Mouse (Mus musculus) midbrain, embryonic 13.5 days (tissue): Measurements from ENCODE around the gene Gpatch2l. TPM values are rescaled to one million over a fixed set of nuclear protein-coding genes. Genes with fewer than 3 reads are reported as not detected.

Source experiments
- ATAC-seq: fragments of 200-750 bp; cut with Nextera tagmentation; 2 replicates; pipeline ENCODE4 v1.8.0; 2017; ENCODE audit warnings: mild to moderate bottlenecking, moderate TSS enrichment, moderate library complexity
- H3K27ac ChIP-seq: fragments of 300-500 bp; sonication (generic); 2 replicates; pipeline ENCODE4 v1.5.1; 2015; ENCODE audit warnings: inconsistent platforms, mild to moderate bottlenecking, moderate library complexity
- H3K27me3 ChIP-seq: fragments of 300-500 bp; sonication (generic); 2 replicates; pipeline ENCODE4 v1.6.1; 2015; ENCODE audit warnings: mild to moderate bottlenecking, inconsistent platforms
- H3K36me3 ChIP-seq: fragments of 300-500 bp; sonication (generic); 2 replicates; pipeline ENCODE4 v1.6.1; 2015; ENCODE audit warnings: mild to moderate bottlenecking, inconsistent platforms
- H3K4me1 ChIP-seq: fragments of 300-500 bp; sonication (generic); replicated peaks from 2 replicates; pipeline ENCODE4 v1.6.1; 2015; ENCODE audit warnings: inconsistent platforms
- H3K4me2 ChIP-seq: fragments of 300-500 bp; sonication (generic); replicated peaks from 2 replicates; pipeline ENCODE4 v1.6.1; 2015; ENCODE audit warnings: moderate library complexity, mild to moderate bottlenecking, inconsistent platforms
- H3K4me3 ChIP-seq: fragments of 300-500 bp; sonication (generic); replicated peaks from 2 replicates; pipeline ENCODE4 v1.5.1; 2015; ENCODE audit warnings: mild to moderate bottlenecking, inconsistent platforms
- H3K9ac ChIP-seq: fragments of 300-500 bp; sonication (generic); replicated peaks from 2 replicates; pipeline ENCODE4 v1.6.1; 2015; ENCODE audit warnings: mild to moderate bottlenecking, inconsistent platforms
- H3K9me3 ChIP-seq: fragments of 300-500 bp; sonication (generic); 2 replicates; pipeline ENCODE4 v1.6.1; 2016; ENCODE audit warnings: mild to moderate bottlenecking, inconsistent platforms
- WGBS: fragments of 180-500 bp; shearing (Covaris S2); methylation state at CpG from one replicate; pipeline ENCODE4 v1.1.7; 2015; 5-methylcytosine and 5-hydroxymethylcytosine counted together
- polyA plus RNA-seq: library from polyadenylated mRNA; unstranded; fragments of >200 nt; fragmentation: Nextera tagmentation; extraction: Ambion mirVana; gene quantifications from 2 replicates; pipeline ENCODE4 v1.2.1, GENCODE M21; 2015

Gpatch2l gene
- polyA plus RNA-seq = 26.7 and 27.2 TPM in 2 replicates

DNA sequence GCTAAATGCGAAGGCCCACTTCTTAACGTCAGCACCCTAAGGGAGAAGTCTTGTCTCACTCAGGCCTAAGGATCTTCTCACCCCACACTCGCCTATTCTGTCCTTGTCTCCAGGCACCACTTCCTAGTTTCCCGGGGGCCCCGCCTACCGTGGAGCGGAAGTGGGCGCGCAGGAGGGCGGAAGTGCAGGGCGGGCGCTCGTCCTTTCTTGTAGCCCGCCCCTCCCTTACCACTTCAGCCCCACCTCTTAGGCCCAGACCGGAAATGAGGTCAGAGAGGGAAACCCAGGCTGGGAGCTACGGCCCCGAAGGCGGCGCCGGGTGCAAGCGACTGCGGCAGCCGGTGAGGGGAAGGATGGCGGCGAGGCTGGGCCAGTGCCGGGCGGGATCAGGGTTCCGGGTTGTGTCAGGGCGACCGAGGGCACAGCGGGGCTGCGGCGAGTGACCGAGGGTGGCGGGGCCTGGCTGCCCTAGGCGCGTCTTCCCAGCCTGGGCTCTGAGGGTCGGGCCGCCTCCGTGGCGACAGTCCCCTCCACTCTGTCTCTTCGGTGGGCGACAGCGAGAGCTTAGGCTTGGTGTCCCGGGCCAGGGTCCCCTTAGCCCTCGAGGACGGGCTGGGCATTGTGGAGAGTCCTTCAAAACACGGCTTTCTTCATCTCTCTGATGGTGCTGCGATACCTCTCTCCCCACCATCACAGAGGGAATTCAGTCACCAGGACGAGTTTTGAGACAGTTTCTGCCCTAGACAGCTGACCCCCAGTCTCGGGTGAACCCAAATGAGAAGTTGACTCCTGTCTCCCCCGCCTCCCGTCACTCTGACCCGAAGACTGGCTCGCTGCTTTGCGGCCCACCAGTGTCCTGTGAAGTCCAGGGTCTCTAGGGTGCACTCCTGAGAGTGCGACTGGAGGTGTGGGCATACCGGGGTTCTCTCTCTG is at the start of gene Gpatch2l:
Gpatch2l (plus strand) TSS at position 255 of the 933 bp plus-strand sequence.
- WGBS = 1% methylated on average over 58 of the region's 58 CpGs
- peak within 1 kb of the TSS; percentile 74 for H3K4me3 ChIP-seq
- peak within 1 kb of the TSS; percentile 89 for H3K9ac ChIP-seq
- no peaks in the 10 kb centered on the region for H3K9me3 ChIP-seq
- peak within 1 kb of the TSS; percentile 81 for H3K27ac ChIP-seq
- no peaks in the 10 kb centered on the region for H3K27me3 ChIP-seq
- H3K4me2 ChIP-seq = peak within 1 kb of the TSS; percentile 98
- peaks cover 48% of the 10 kb centered on the region for H3K4me1 ChIP-seq
- peak; percentile 99 for ATAC-seq
- peaks cover 24% of the 10 kb centered on the region for H3K36me3 ChIP-seq

GRCm38 (mm10) chr12:86192036-86192449 is 49.6 kb upstream of the Gpatch2l start:
- Histone ChIP-seq H3K36me3 (no peaks in the 10 kb centered on the region), H3K27me3 (no peaks in the 10 kb centered on the region), H3K4me1 (peaks cover 27% of the 10 kb centered on the region), H3K9me3 (no peaks in the 10 kb centered on the region), H3K27ac (no peak overlapping the region), H3K9ac (no peak overlapping the region), H3K4me3 (no peak overlapping the region), H3K4me2 (no peak overlapping the region)
- ATAC-seq = peak; percentile 34; the same call in 1 of the 2 replicates
- whole genome bisulfite sequencing = 48% methylated on average over 15 of the region's 15 CpGs

DNA sequence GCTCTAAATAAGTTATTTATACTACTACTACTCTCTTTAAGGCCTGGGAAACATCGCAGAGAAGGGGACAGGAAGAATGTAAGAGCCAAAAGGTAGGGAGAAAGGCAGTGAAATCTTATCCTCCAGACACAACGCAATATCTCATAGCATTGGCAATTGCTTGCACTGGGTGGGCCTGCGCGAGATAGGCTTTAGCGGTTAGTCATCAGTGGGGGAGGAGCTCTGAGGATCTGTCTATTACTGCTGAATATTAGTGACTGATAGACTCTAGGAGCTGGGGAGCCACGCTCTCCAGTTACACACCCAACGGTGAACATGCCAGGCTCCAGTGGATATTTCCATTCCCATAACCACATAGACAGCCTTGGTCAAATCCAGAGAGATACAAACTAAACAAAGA is 44.7 kb upstream of the Gpatch2l start:
- Histone ChIP-seq H3K4me3 (no peak overlapping the region), H3K27ac (no peak overlapping the region), H3K4me2 (no peak overlapping the region), H3K9ac (no peak overlapping the region), H3K27me3 (no peaks in the 10 kb centered on the region), H3K36me3 (no peaks in the 10 kb centered on the region), H3K9me3 (no peaks in the 10 kb centered on the region), H3K4me1 (peaks cover 6% of the 10 kb centered on the region)
- no peak for ATAC-seq
- WGBS = 96% methylated on average over 7 of the region's 7 CpGs

DNA sequence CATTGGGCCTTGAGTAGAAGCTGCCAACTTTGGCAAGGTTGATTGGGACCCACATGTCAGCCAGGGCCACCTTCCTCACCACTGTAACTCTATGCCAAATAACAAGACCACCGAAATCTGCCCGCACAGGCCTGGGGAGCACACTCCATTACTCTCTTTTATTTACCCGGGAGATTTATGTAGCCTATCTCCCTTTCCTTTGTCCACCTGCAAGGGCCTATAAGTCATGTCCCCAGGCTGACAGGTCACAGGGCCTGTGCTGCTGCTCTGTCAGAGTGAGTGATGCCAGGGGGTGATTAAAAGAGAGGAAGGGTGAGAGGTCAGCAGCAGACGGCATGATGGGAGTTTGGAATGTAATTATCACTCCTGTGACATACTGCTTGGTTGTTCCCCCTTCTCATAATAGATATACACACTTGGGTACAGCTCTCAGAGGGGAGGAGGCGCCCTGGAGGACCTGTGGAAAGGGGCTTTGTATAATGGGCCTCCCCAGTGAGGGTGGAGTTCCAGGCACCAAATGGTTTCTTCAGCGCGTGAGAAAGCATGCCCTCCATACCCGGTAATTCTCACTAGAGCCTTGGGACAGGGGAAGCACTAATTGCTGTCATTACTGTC is 38.1 kb upstream of the Gpatch2l start:
- ATAC-seq = no peak
- 77% methylated on average over 8 of the region's 8 CpGs for WGBS
- Histone ChIP-seq H3K4me1 (no peaks in the 10 kb centered on the region), H3K9me3 (no peaks in the 10 kb centered on the region), H3K27me3 (no peaks in the 10 kb centered on the region; the same call in 1 of the 2 replicates), H3K27ac (no peak overlapping the region), H3K36me3 (no peaks in the 10 kb centered on the region), H3K4me2 (no peak overlapping the region), H3K4me3 (no peak overlapping the region), H3K9ac (no peak overlapping the region)

DNA sequence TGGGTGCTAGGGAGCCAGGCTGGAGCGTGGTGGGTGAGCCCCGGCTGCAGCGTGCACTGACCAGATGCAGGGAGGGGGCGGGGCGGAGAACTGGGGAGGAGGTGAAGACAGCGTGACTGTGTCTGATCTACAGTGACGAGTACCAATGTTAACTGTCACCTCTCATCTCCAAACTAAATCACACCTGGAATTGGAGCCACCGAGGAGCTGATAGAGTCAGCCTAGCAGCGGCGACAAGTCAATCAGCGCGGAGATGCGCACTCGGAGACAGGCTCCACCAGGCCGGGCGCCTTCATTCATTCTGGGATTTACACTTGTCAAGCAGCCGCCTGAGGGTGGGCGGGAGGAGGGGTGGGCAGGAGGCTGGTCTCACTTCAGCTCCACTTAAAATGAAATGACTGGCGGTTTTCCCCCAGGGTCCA is 30.5 kb upstream of the Gpatch2l start:
- Histone ChIP-seq H3K27ac (no peak overlapping the region), H3K36me3 (no peaks in the 10 kb centered on the region), H3K4me1 (peaks cover 45% of the 10 kb centered on the region), H3K9me3 (no peaks in the 10 kb centered on the region), H3K27me3 (peaks cover 66% of the 10 kb centered on the region), H3K9ac (0 out of 2 replicates have a peak overlapping the region, but pooled peaks have one; percentile 28), H3K4me2 (peak overlapping the region; percentile 54), H3K4me3 (peak overlapping the region; percentile 21)
- WGBS = 3% methylated on average over 19 of the region's 19 CpGs
- peak; percentile 63 for ATAC-seq

GRCm38 (mm10) chr12:86212693-86213470 is 28.8 kb upstream of the Gpatch2l start:
- Histone ChIP-seq H3K4me2 (no peak overlapping the region), H3K4me1 (peaks cover 57% of the 10 kb centered on the region), H3K9me3 (no peaks in the 10 kb centered on the region), H3K9ac (no peak overlapping the region), H3K27ac (no peak overlapping the region; the same call in 1 of the 2 replicates), H3K4me3 (no peak overlapping the region), H3K27me3 (peaks cover 67% of the 10 kb centered on the region), H3K36me3 (no peaks in the 10 kb centered on the region)
- WGBS = 24% methylated on average over 15 of the region's 15 CpGs
- 0 out of 2 replicates have a peak, but pooled peaks have one; percentile 13 for ATAC-seq

GRCm38 (mm10) chr12:86214201-86214600 is 27.5 kb upstream of the Gpatch2l start:
- H3K9me3 ChIP-seq = no peaks in the 10 kb centered on the region
- no peaks in the 10 kb centered on the region for H3K36me3 ChIP-seq
- H3K4me2 ChIP-seq = peak overlapping the region; percentile 38
- H3K4me3 ChIP-seq = peak overlapping the region; percentile 6; the same call in 1 of the 2 replicates
- no peak for ATAC-seq
- WGBS = 2% methylated on average over 24 of the region's 24 CpGs
- peak overlapping the region; percentile 41 for H3K27ac ChIP-seq
- peaks cover 57% of the 10 kb centered on the region for H3K4me1 ChIP-seq
- no peak overlapping the region for H3K9ac ChIP-seq
- peaks cover 64% of the 10 kb centered on the region for H3K27me3 ChIP-seq

DNA sequence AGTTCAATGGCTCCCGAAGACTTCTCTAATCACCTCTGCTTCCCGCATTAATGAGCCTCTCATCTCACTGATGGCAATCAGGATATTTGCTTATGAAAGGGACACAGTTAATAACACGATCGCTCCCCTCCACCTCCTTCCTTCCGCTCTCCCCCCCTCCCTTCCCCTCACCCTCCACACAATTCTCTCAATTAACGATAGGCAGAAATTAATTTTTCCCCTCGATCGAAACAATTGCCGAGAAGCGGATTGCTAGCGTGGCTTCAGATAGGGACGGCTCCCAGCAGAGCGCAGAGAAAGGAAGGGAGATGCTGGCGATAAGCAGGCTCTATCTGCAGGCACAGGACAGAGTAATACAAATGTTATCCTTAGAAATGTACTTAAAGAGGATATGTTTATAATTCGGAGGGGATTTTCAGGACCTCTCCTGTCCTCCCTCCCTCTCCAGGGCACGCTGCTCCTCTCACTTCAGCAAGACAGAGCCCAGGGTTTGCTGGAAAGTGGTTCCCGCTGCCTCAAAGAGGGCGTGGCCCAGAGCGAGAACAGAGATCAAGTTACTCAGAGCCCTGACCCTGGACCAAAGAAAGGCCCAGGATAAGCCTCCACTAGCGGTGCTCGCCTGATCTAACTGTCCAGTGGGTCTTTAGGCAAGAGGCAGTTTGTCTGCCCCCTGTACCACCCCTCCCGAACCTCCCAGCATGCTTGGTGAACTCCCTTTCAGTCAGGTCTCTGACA is 24.8 kb upstream of the Gpatch2l start:
- H3K27me3 ChIP-seq = peaks cover 41% of the 10 kb centered on the region
- peak; percentile 44 for ATAC-seq
- 1% methylated on average over 22 of the region's 22 CpGs for WGBS
- no peaks in the 10 kb centered on the region for H3K36me3 ChIP-seq
- peak overlapping the region; percentile 59 for H3K27ac ChIP-seq
- no peaks in the 10 kb centered on the region for H3K9me3 ChIP-seq
- H3K4me2 ChIP-seq = peak overlapping the region; percentile 54
- peak overlapping the region; percentile 61 for H3K9ac ChIP-seq
- peak overlapping the region; percentile 28 for H3K4me3 ChIP-seq
- H3K4me1 ChIP-seq = peaks cover 57% of the 10 kb centered on the region

- ATAC-seq = peak; percentile 84
- H3K4me2 ChIP-seq = peak overlapping the region; percentile 68
- no peaks in the 10 kb centered on the region for H3K36me3 ChIP-seq
- peaks cover 32% of the 10 kb centered on the region for H3K4me1 ChIP-seq
- H3K9me3 ChIP-seq = no peaks in the 10 kb centered on the region
- 4% methylated on average over 38 of the region's 38 CpGs for WGBS
- H3K27ac ChIP-seq = peak overlapping the region; percentile 79
- H3K9ac ChIP-seq = peak overlapping the region; percentile 60
- H3K4me3 ChIP-seq = peak overlapping the region; percentile 37
- H3K27me3 ChIP-seq = peaks cover 6% of the 10 kb centered on the region
Observed at GRCm38 (mm10) chr12:86220200-86221021, 21.2 kb upstream of the Gpatch2l start.

DNA sequence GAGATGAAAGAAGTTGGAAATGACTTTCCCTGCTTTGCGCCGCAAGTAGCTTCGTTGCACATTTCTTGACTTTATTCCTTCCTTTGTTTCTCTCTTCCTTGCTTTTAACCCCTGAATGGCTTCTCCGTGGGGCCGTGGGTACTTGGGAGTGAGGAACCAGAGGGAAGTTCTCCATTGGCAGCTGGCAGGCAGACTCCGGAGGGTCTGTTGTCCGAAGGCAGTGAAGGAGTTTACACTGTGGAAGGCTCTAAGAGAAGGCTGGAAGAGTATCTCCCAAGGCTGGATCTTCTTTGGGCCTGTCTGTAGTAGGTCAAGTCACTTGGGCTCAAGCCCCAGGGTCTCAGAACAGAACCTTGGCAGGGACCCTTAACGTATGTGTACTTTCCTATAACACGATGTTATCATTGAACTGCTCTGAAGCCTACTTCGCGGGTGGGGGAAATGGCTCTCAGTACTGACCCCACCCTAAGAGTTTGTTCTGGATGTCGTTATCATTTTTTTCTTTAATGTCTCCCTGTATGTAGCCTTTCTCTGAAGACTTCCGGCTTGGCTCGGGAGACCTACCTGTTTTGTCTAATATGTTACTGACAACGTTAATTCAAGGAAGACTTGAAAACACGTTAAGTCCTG is 20.5 kb upstream of the Gpatch2l start:
- Histone ChIP-seq H3K4me3 (peak overlapping the region; percentile 37), H3K4me1 (peaks cover 28% of the 10 kb centered on the region), H3K36me3 (no peaks in the 10 kb centered on the region), H3K4me2 (peak overlapping the region; percentile 68), H3K9me3 (no peaks in the 10 kb centered on the region), H3K9ac (peak overlapping the region; percentile 60), H3K27ac (peak overlapping the region; percentile 79), H3K27me3 (no peaks in the 10 kb centered on the region; the same call in 1 of the 2 replicates)
- WGBS = 38% methylated on average over 16 of the region's 16 CpGs
- peak; percentile 51; the same call in 1 of the 2 replicates for ATAC-seq
